Mouse (Mus musculus) right cerebral cortex, postnatal 25 days (tissue): ENCODE measurements around the gene Adgrl4.

Experiments used
- DNase-seq: peaks from one replicate; pipeline ENCODE4 v3.0.0; 2022

The Adgrl4 gene

DNA sequence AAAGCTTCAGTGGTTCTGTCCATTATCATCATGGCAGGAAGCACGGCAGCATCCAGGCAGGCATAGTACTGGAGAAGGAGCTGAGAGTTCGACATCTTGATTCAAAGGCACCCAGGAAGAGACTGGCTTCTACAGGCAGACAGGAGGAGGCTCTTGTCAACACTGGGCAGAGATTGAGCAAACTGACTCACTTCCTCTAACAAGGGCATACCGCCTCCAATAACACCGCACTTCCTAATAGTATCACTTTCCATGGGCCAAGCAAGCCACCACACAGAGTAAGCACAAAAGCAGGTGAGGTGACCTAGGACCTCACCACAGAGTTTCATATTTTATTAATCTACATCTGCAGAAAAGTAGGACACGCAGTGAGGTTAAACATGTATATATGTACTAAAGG is 73.5 kb downstream of the Adgrl4 start:
- DNase-seq, result no peak

DNA sequence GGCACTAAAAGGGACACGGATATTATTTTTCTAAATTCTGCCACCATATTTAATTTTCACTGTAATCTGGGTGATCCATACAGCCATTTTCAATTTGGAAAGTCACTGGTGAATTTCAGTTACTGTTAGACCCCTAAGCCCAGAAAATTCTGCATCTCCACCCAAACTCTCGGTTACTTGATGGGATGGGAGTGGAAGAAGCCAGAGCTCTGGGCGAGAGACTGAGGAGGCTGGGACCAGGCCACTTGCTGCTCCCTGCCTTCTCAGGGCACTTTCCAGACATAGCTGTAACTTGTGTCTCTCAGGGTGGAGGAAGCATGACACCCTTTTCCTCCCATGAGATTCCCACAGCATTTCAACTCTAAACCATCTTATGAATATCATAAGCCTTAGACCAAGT is 109.5 kb downstream of the Adgrl4 start:
- no peak for DNase-seq

DNA sequence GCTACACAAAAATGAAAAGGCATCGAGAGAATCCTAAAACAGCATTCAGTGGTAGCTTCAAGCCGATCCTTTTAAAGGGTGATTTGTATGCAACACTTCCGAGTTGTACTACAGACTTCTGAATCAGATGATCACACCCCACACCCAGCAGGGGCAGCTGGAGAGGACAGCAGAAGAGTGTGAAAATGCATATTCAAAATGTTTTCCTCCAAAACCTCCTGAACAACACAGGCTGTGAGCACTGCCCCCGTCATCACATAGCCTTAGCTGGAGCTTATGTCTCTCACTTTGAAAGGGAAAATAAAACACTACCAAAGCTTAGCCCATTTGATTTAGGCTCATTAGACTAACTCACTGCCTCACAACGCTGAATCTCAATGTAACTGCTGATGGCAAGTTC is 113.3 kb downstream of the Adgrl4 start:
- DNase-seq, result peak; percentile 12

DNA sequence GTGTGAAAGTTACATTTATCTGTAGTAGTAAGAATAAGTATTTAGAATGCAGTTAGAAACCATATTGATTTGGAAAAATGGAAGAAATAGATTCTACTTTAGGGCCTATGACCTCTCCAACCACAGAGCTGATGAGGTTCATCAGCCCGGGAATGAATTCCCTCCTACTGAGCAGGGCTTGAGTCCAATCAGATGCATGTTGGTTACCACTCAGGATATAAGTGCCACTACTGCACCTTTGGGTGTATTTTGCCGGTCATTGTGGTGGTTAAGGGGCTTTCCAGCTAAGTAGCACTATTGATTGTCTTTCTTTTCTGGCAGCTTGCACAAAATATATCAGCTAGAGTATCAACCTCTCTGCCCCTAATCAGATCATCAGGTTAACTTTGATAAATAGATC is 118.9 kb downstream of the Adgrl4 start:
- DNase-seq, result no peak

DNA sequence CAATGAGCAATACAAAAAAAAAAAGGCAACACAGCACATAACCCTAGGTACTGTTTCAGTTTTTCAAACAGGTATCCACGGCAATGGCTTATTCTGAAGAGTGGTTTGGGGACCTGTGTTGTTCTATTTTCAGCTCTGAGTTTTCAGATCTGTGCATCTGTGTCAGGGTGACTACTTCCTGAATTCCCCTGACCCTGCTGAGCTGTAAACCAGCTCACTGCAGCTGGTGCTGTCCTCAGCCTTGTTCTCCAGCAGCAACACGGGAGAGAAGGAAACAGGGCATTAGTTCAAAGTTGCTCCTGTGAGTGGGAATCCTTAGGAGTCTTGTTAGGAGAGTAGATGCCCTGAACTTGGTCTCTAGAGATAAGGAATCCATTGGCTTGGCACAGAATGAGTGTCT is 119.4 kb downstream of the Adgrl4 start:
- no peak for DNase-seq

DNA sequence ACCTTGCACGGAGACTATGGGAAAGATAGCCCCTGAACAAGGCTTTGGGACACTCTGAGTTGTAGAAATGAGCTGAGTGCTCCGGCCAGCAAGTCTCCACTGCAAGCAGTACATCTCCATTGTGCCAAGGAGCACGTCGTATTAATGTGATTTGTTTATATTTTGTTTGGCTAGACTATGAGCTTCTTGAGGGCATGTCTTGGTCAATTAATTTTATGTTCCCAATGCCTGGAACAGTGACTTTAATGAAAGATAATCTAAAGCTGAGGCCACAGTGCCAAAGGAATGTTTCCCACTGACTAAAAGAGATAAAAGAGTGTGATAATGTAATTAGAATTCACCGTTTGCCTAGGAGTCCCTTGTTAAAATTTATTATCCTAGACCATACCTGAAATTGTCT is 119.9 kb downstream of the Adgrl4 start:
- no peak for DNase-seq

DNA sequence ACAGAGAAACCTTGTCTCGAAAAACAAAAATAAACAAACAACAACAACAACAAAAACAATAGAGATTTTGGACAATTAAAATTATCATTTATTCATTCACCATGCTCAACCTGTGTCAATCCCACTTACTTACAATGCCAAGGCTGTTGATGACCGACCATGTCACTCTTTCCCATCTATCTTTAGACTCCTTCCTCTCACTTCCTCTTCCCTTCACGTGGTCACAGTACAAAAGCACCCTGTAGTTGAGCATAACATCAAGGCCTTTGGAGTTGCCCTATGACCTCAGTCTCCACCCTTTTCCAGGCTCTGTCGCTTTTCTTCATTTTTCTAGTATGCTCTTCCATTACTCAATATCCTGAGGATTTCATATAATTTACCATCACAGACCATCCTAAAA is 120.7 kb downstream of the Adgrl4 start:
- no peak for DNase-seq

DNA sequence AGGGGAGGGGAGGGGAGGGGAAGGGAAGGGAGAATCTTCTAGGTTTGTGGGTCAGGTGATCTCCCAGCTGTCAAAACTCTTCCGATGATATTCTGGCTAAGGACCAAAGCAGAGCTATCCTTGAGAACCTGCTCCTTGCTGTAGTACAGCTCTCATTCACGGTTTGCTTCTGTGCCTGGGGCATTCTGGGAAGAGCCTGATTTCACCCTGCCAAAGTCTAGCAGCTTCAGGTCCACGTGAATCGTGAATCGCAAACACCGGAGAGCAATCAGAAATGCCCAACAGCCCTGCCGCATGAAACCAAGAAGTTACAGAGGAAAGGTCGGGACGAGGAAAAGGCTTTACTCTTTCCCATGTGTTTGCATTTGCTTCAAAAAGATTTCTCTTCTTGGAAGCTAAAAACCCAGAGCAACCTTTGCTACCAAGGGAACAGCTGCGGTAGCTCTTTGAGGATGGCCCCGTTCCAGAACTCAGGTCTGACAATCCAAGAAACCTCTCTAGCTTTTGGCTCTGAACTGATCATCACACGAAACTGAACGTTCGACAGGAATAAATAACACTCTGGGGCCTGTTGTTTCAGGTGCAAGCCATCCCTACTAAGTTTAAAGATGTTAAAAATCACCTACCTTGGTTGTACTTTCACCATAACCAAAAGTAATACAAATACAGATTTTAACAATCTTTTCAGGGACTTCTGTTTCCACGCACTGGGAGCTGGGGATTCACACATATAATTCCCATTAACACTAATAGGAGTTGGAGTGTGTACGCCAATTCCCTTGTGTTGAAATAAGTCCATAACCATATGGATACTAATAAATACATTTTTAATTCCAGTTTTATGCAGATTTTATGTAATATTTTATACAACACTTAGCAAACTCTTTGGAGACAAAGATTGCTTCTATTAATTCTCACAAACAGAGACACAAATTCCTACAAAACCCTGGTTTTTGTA is 128.3 kb downstream of the Adgrl4 start:
- no peak for DNase-seq

DNA sequence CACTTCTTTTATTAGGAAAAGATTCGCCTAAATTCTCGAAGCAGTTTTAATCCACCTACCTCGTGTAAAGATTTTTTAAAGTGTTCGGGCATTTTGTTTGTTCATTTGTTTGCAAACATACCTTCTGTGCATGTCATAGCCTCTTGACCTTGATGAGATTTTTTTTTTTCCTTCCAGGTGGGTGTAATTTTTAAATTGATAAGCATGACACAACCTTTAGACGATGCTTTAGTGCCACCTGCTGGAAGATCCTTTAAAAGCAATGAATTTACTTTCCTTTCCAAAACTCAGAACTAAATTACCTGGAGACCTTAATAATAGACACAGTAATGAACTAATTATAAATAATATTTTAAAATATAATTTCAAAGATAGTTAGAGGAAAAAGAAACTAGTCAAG is 128.9 kb downstream of the Adgrl4 start:
- no peak for DNase-seq

DNA sequence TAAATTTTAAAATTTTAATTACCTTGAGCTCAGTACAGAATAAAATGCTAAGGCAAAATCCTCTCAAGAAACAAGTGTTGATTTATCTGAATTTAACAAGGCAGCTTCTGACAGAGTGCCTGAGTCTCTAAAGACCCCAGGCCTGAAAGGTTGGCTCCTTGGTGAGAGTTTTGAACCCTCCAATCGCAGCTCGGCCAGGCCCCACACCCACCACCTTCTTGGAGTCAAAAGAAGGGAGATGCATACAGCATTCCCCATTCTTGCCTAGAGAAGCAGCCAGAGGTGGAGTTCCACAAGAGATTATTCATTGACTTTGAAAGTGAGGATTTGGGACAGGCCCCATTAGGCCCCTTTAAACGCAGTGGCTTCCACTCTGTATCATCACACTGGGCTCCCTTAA is 129.9 kb downstream of the Adgrl4 start:
- DNase-seq, result no peak

DNA sequence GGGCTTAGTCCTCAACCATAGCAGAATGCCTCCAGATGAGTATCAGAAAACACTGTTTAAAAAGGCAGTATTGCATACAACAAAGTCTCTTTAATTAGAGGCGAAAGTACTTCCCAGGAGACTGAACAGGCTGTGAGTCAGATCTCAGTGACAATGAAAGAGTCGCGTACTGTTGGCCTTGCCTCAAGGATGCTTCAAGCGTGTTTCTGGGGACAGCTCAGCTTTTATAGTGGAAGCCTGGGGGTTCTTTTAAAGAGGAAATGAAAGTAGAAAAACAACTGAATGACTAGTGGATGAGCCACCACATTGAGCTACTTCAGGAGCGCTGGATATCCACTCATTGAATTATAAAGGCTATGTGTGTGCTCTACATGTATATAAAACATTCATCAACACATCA is 134.4 kb downstream of the Adgrl4 start:
- no peak for DNase-seq

DNA sequence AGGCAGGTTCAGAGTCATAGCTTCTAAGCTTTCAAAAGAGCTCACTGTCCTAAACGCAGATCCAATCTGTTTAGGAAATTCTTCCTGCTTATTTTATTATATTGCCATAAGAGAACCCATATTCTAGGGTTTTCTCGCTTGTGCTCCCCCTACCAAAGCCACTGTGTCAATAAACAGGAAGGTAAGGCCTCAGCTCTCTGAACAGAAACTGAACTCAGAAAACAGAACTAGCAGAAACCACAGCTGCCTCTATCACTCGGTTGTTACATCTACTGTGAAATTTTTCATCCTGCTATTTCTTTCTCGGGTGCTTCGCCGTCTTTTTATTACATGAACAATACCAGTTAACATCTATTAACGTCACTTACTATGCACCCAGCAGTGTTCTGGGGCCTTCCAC is 137.6 kb downstream of the Adgrl4 start:
- no peak for DNase-seq

DNA sequence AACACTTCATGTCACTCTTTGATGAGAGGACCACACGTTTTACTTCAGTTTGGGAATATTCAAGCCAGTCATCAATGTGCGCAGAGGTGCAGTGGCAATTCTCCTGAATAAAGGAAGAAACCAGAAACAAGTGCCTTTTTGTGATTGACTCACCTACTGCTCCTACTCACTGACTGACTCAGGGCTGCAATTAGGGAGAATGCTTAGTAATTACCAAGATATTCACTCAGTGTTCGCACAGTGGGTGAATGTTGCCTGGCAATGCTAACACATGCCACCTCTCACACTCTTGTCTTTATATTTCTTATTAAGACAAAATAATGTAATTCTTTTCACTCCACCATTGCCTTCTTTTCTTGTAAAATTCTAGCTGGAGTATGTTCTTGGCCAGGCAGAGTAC is 138.5 kb downstream of the Adgrl4 start:
- no peak for DNase-seq

DNA sequence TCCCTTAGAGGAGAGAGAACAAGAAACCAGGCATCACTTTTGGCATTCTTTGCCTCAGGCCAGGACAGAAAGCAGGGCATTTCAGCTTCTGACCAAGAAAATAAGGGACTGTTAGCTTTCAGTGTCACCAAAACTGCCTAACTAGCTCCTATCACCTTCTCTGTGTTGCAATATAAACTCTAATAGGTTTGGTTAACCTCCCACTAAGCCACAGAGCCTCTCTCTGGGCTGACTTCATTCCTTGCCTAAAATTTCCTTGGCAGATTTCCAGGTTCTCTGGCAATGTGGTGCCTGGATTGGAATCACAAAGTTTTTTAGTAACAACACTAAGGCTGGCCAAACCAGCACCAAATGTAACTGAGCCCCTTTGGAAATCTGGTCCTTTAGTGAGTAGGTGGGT is 154.2 kb downstream of the Adgrl4 start:
- no peak for DNase-seq
